Mouse (Mus musculus) hindbrain, embryonic 11.5 days (tissue): ENCODE measurements at regions not wholly inside any gene's neighbourhood (a gene's known extent, or its start where the extent isn't known, plus 50 kb on each side); places are given as distances from the start of the nearest gene placed in this dataset.
A peak's percentile ranks its signal among the peaks of the same experiment; 100 is the strongest.

Experiments
- ATAC-seq: fragments of 200-750 bp; cut with Nextera tagmentation; 2 replicates; pipeline ENCODE4 v1.8.0; 2017; ENCODE audit warnings: mild to moderate bottlenecking, moderate TSS enrichment, moderate library complexity; ENCODE audit not compliant: low FRiP score
- DNase-seq: peaks from one replicate; pipeline ENCODE4 v3.0.0-alpha.2; 2015; ENCODE audit warnings: low spot score
- H3K27ac ChIP-seq: fragments of 300-500 bp; sonication (generic); 2 replicates; pipeline ENCODE4 v1.5.1; 2014; ENCODE audit warnings: mild to moderate bottlenecking, low read depth, low read length
- H3K27me3 ChIP-seq: fragments of 300-500 bp; sonication (generic); 2 replicates; pipeline ENCODE4 v1.6.1; 2014; ENCODE audit warnings: mild to moderate bottlenecking, low read length, moderate library complexity, mixed read lengths; ENCODE audit not compliant: control insufficient read depth, insufficient read depth
- H3K36me3 ChIP-seq: fragments of 300-500 bp; sonication (generic); 2 replicates; pipeline ENCODE4 v1.6.1; 2014; ENCODE audit warnings: mild to moderate bottlenecking, low read length, moderate library complexity, mixed read lengths; ENCODE audit not compliant: control insufficient read depth, insufficient read depth
- H3K4me1 ChIP-seq: fragments of 300-500 bp; sonication (generic); replicated peaks from 2 replicates; pipeline ENCODE4 v1.6.1; 2014; ENCODE audit warnings: low read length, mixed read lengths; ENCODE audit not compliant: control insufficient read depth, insufficient read depth
- H3K4me2 ChIP-seq: fragments of 300-500 bp; sonication (generic); replicated peaks from 2 replicates; pipeline ENCODE4 v1.6.1; 2014; ENCODE audit warnings: mild to moderate bottlenecking, low read depth, low read length
- H3K4me3 ChIP-seq: fragments of 300-500 bp; sonication (generic); 2 replicates; pipeline ENCODE4 v1.5.1; 2014; ENCODE audit warnings: low read depth, low read length
- H3K9ac ChIP-seq: fragments of 300-500 bp; sonication (generic); 2 replicates; pipeline ENCODE4 v1.6.1; 2014; ENCODE audit warnings: low read depth, low read length
- H3K9me3 ChIP-seq: fragments of 300-500 bp; sonication (generic); 2 replicates; pipeline ENCODE4 v1.6.1; 2016; ENCODE audit warnings: low read length; ENCODE audit not compliant: control insufficient read depth
- WGBS: fragments of 180-500 bp; shearing (Covaris S2); extraction: QIAGEN DNeasy Blood & Tissue Kit; methylation state at CpG from one replicate; pipeline ENCODE4 v1.1.7; 2014; 5-methylcytosine and 5-hydroxymethylcytosine counted together

DNA sequence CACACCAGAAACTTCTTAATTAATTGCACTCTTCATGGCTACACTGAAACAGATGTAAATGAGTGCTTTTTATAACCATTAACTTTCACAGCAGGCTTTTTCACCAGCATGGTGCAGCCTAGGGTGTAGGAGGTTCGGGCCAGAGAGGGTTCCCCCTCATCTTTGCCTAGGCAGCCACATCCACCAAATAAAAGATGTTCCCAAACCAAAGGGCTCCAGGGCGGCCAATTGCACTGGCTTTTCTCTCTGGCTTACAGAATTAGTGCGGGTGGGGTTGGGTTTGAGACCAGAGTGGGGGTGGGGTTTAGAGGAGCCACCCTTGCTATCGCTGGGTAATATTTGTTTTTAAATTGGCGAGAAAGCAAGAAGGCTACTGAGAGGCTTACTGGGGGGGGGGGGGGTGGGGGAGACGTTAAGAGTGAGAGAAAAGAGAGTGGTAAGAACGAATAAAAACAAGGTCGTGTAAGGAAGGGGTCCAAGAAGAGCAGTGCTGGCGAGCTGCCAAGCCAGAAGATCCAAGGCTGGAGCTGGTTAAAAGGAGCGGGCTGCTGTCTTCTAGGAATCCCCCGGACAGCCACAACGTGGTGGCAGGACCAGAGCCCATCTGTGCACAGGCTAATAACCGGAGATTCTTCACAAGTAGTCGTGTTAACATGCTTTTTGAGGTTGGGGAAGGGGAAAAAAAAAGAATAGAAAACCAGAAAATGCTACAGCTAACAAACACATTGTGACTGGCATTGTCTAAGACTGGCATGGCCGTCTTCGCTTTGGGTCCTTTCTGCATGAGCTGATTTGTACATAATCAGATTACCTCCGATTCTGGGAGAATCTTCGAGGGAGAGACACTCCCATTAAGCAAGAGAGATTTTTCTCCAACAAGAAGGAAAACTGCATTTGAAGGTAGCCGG lies 134.0 kb upstream of the Pitx2 start:
- Histone ChIP-seq H3K9me3 (no peaks in the 10 kb centered on the region), H3K27me3 (no peaks in the 10 kb centered on the region), H3K9ac (no peak overlapping the region), H3K4me1 (0 out of 2 replicates have a peak, but pooled peaks cover 3% of the 10 kb centered on the region), H3K4me2 (peak overlapping the region; percentile 28), H3K36me3 (no peaks in the 10 kb centered on the region), H3K4me3 (no peak overlapping the region), H3K27ac (no peak overlapping the region)
- peak; percentile 68 for ATAC-seq
- DNase-seq = peak; percentile 39
- 26% methylated on average over 19 of the region's 19 CpGs for WGBS

DNA sequence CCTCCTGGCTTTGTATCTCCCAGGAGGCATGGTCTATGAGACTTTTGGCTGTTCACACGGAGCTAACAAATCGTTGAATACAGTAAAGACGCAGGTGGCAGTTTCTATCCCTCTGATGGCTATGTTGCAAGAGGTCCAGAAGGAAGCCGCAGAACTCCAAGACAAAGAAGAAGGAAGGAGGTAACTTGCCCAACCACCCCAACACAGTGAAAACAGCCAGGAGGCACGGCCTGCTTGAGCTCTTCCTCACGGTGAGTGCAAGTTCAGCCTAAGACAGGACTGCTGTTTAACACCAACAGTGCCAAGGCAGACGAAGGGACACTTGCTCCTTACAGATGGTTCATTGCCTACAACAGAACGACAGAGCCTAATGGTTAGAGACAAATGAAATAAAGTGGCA lies 130.0 kb upstream of the Pitx2 start:
- DNase-seq (no peak), ATAC-seq (no peak)
- H3K9me3 ChIP-seq = no peaks in the 10 kb centered on the region
- H3K9ac ChIP-seq = no peak overlapping the region
- H3K36me3 ChIP-seq = no peaks in the 10 kb centered on the region
- 0 out of 2 replicates have a peak, but pooled peaks cover 3% of the 10 kb centered on the region for H3K4me1 ChIP-seq
- H3K4me3 ChIP-seq = no peak overlapping the region
- no peak overlapping the region for H3K4me2 ChIP-seq
- H3K27ac ChIP-seq = no peak overlapping the region
- 79% methylated on average over 8 of the region's 8 CpGs for WGBS
- no peaks in the 10 kb centered on the region for H3K27me3 ChIP-seq

DNA sequence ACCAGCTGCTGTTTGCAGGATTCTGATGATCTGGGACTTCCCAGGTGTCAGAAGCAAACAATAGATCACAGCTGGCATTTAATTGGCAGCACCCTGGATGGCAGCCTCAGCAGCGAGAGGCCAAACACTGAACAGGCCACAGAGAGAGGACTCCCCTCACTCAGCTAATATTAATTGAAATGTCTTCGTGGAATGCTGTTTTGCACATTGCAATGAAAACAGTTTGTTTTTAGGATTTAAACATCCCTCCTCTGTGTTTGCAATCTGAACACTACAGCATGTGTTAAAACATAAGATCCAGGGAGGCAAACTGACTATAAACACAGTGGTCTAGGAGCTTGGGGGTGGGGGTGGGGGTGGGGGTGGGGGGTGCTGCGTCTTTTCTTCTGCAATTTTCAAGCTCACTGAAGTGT lies 129.2 kb upstream of the Pitx2 start:
- H3K4me1 ChIP-seq = 0 out of 2 replicates have a peak, but pooled peaks cover 3% of the 10 kb centered on the region
- DNase-seq (peak; percentile 10), ATAC-seq (peak; percentile 59; the same call in 1 of the 2 replicates)
- no peaks in the 10 kb centered on the region for H3K27me3 ChIP-seq
- no peaks in the 10 kb centered on the region for H3K36me3 ChIP-seq
- H3K9ac ChIP-seq = no peak overlapping the region
- no peak overlapping the region for H3K4me3 ChIP-seq
- no peak overlapping the region for H3K4me2 ChIP-seq
- H3K9me3 ChIP-seq = no peaks in the 10 kb centered on the region
- WGBS = 8% methylated on average over 3 of the region's 3 CpGs
- no peak overlapping the region for H3K27ac ChIP-seq

- ATAC-seq (peak; percentile 51; the same call in 1 of the 2 replicates), DNase-seq (no peak)
- Histone ChIP-seq H3K9me3 (no peaks in the 10 kb centered on the region), H3K27me3 (no peaks in the 10 kb centered on the region), H3K4me3 (no peak overlapping the region), H3K9ac (no peak overlapping the region), H3K27ac (no peak overlapping the region), H3K4me2 (no peak overlapping the region), H3K36me3 (no peaks in the 10 kb centered on the region), H3K4me1 (0 out of 2 replicates have a peak, but pooled peaks cover 3% of the 10 kb centered on the region)
- 51% methylated on average over 7 of the region's 7 CpGs for WGBS
Measured at GRCm38 (mm10) chr3:129071002-129071401, 128.7 kb upstream of the Pitx2 start.

DNA sequence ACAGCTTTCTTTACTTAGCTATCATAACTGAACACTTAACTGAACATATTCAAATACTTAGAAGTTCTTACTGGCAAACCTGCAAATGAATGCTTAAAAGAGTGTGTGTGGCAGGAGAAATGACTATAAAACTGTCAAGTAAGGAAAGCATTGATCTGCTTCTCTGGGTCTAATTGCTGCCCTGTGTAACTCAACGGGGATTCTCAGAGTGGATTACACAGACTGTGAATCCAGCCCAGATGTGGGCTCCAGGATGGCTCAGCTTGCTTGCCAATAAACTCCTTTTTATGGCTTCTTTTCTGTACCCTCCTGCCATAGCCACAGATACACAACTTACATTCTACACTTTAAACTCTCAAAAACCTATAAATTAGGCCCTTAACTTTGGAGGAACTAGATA lies 123.3 kb upstream of the Pitx2 start:
- 63% methylated on average over 1 of the region's 1 CpGs for whole genome bisulfite sequencing
- Histone ChIP-seq H3K9me3 (no peaks in the 10 kb centered on the region), H3K4me2 (no peak overlapping the region), H3K27me3 (no peaks in the 10 kb centered on the region), H3K4me3 (no peak overlapping the region), H3K4me1 (no peaks in the 10 kb centered on the region), H3K9ac (no peak overlapping the region), H3K27ac (no peak overlapping the region), H3K36me3 (no peaks in the 10 kb centered on the region)
- ATAC-seq (no peak), DNase-seq (no peak)

GRCm38 (mm10) chr3:129103786-129104440 lies 95.8 kb upstream of the Pitx2 start:
- Histone ChIP-seq H3K9ac (no peak overlapping the region), H3K4me1 (no peaks in the 10 kb centered on the region), H3K27ac (no peak overlapping the region), H3K4me2 (no peak overlapping the region), H3K27me3 (no peaks in the 10 kb centered on the region), H3K36me3 (no peaks in the 10 kb centered on the region), H3K4me3 (no peak overlapping the region), H3K9me3 (no peaks in the 10 kb centered on the region)
- ATAC-seq (no peak), DNase-seq (no peak)
- whole genome bisulfite sequencing = 80% methylated on average over 12 of the region's 12 CpGs

- Histone ChIP-seq H3K27ac (no peak overlapping the region), H3K27me3 (no peaks in the 10 kb centered on the region), H3K4me3 (no peak overlapping the region), H3K9ac (no peak overlapping the region), H3K9me3 (no peaks in the 10 kb centered on the region), H3K4me1 (no peaks in the 10 kb centered on the region), H3K4me2 (no peak overlapping the region), H3K36me3 (no peaks in the 10 kb centered on the region)
- WGBS = 77% methylated on average over 9 of the region's 9 CpGs
- no peak for DNase-seq
- no peak for ATAC-seq
Measured at GRCm38 (mm10) chr3:129104811-129105210, 94.9 kb upstream of the Pitx2 start.

GRCm38 (mm10) chr3:129106174-129106573 lies 93.5 kb upstream of the Pitx2 start:
- Histone ChIP-seq H3K27me3 (no peaks in the 10 kb centered on the region), H3K27ac (no peak overlapping the region), H3K36me3 (no peaks in the 10 kb centered on the region), H3K9me3 (no peaks in the 10 kb centered on the region), H3K4me2 (no peak overlapping the region), H3K9ac (no peak overlapping the region), H3K4me3 (no peak overlapping the region), H3K4me1 (no peaks in the 10 kb centered on the region)
- no peak for ATAC-seq
- no peak for DNase-seq
- WGBS = 89% methylated on average over 2 of the region's 2 CpGs
